Mouse (Mus musculus) skeletal muscle tissue, postnatal 0 days (tissue): ENCODE measurements around the gene Apol11b. TPM values are rescaled to one million over a fixed set of nuclear protein-coding genes. Genes with fewer than 3 reads are reported as not detected.

Experiments
- polyA plus RNA-seq: library from polyadenylated mRNA; unstranded; fragments of >200 nt; fragmentation: Nextera tagmentation; extraction: Ambion mirVana; gene quantifications from 2 replicates; pipeline ENCODE4 v1.2.1, GENCODE M21; 2015

Apol11b gene
- not detected in 2 replicates for polyA plus RNA-seq

DNA sequence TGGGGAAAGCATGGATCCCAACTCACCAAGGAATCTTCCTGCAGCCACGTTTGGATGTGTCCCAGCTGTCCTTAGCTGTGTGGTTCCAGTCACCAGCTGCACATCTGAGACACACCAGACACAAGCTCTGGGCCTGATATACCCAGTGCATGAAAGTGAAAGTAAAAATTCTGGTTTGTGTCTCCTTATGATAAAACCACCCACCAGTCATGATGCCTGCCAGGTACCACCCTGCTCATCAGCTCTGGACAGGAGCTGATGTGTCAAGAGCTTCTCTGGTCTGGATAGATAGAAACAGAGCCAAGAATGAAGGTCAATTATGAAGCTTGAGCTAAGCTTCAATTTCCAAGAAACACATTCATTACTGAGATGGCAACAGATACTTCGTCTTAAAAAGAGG lies at the start of gene Apol11b:
Apol11b (minus strand) TSS at position 111 of the 400 bp plus-strand sequence.

GRCm38 (mm10) chr15:77598958-77599357 lies 44.1 kb downstream of the Apol11b start, which contains the start of gene Gm36245:
Gene Gm36245, plus strand, starts transcription at chr15:77599258.

GRCm38 (mm10) chr15:77595961-77596360 lies 47.1 kb downstream of the Apol11b start, which contains the start of gene Apol10b:
Gene Apol10b, minus strand, starts transcription at chr15:77596125.

Other genes starting within 250 kb of the Apol11b start
- not detected in 2 replicates for gene Apol7a, start 244.2 kb downstream of the Apol11b start, polyA plus RNA-seq
- gene Apol9a, start 232.2 kb downstream of the Apol11b start, polyA plus RNA-seq: 0.22 TPM in 1 of 2 replicates, not detected in the other
- gene Apol7b, start 195.8 kb downstream of the Apol11b start, polyA plus RNA-seq: not detected in 2 replicates
- not detected in 2 replicates for gene Apol10a, start 166.2 kb downstream of the Apol11b start, polyA plus RNA-seq
- not detected in 2 replicates for gene Apol11a, start 135.0 kb downstream of the Apol11b start, polyA plus RNA-seq
- gene Apol7c, start 110.0 kb downstream of the Apol11b start, polyA plus RNA-seq: 0.06 and 0.15 TPM in 2 replicates
- gene 1700025B11Rik, start 81.4 kb downstream of the Apol11b start, polyA plus RNA-seq: not detected in 2 replicates
- gene Apol10b, start 47.2 kb downstream of the Apol11b start, polyA plus RNA-seq: 0.12 and 0.15 TPM in 2 replicates
- not detected in 2 replicates for gene Gm36245, start 44.0 kb downstream of the Apol11b start, polyA plus RNA-seq
- not detected in 2 replicates for gene Apol7e, start 55.6 kb upstream of the Apol11b start, polyA plus RNA-seq
- gene Apol9b, start 85.8 kb upstream of the Apol11b start, polyA plus RNA-seq: not detected in 2 replicates
- gene Apol8, start 113.7 kb upstream of the Apol11b start, polyA plus RNA-seq: not detected in 2 replicates
- 15.6 and 16.8 TPM in 2 replicates for gene Myh9, start 198.9 kb upstream of the Apol11b start, polyA plus RNA-seq